Mouse (Mus musculus) naive thymus-derived CD4-positive, alpha-beta T cell, adult 2 months (primary cell): ENCODE measurements around the gene Cdc6.
A peak's percentile ranks its signal among the peaks of the same experiment; 100 is the strongest.

Source experiments
- DNase-seq: peaks from one replicate; pipeline ENCODE4 v3.0.0-alpha.2; 2011; ENCODE audit warnings: low read depth

Gene Cdc6

DNA sequence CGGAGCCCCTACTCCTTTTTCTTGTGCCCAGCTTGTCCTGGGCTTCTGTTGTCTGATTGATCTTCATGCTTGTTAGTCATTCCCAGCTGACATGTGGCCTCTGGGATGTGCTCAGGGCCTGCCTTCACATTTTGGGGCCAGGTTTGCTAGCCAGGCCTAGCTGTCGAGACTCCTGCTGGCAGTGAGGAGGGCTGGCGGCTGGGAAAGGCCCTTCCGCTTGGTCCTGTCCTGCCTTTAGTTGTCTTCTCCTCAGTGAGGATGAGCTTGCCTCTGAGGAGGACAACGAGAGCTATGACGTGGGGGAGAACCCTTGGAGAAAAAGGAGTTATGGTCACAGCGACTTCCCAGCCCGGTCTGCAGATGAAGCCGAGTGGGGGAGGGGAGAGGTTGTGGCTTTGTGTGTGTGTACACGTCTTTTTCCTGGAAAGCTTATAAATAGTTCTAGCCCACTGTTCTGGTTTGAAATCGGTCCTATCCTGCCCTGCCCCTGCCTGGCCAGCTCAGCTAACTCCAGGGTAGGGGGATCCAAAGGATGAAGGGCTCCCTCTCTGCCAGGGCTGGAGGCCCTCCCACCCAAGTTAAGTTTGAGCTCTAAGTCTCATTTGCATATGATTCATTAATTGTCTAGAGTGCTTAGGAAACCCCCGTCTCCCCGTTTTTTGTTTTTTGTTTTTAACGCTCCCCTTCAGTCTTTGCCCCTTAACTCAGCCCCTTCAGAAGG, 36.3 kb downstream of the Cdc6 start:
- peak; percentile 71 for DNase-seq

DNA sequence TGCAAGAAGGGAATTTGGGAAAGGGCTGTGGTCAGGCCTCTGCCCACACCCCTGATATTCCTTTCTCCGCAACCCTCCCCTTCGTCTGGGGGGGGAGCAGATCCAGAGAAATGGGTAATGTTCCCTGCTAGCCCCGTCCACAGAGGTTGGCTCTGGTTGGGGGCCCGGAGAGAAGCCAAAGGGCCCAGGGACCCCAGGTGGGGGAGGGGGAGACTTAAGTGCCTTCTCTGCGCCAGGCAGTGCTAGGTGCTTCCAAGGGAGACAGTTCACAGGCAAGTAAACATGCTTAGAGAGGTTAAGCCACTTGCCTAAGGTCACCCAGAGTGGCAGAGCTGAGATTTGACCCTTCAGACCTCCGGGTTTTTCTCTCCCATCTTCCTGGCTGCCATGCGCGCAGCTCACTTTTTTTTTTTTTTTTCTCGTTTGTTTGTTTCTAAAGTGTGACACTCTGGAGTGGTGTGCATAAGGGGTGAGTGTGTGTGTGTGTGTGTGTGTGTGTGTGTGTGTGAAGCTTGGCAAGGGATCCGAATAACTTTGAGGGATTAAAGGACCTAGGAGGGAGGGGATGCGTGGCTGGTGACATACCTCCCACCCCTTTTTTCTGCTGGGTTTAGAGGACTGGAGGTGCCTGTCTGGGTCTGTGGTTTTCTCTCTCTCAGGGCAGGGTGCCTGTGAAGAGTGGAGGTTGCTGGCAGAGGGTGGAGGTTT, 37.5 kb downstream of the Cdc6 start:
- peak; percentile 85 for DNase-seq

DNA sequence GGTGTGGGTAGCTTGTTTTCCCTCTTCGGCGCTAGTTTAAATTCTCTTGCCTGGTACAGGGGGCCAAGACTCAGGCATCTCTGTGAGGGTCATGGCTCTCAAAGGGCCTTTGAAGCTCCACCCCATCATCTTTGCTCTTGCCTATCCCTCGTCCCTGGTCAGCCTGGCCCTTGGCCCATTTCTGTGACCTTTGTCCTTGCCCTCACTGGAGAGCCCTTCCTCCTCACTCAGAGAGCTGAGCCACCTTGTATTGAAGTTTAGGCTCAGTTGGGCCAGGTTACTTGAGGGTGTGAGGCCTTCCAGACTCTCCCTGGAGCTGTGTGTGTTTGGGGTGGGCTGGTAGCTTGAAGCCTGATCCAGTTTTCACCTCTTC, 38.0 kb downstream of the Cdc6 start:
- DNase-seq = no peak

DNA sequence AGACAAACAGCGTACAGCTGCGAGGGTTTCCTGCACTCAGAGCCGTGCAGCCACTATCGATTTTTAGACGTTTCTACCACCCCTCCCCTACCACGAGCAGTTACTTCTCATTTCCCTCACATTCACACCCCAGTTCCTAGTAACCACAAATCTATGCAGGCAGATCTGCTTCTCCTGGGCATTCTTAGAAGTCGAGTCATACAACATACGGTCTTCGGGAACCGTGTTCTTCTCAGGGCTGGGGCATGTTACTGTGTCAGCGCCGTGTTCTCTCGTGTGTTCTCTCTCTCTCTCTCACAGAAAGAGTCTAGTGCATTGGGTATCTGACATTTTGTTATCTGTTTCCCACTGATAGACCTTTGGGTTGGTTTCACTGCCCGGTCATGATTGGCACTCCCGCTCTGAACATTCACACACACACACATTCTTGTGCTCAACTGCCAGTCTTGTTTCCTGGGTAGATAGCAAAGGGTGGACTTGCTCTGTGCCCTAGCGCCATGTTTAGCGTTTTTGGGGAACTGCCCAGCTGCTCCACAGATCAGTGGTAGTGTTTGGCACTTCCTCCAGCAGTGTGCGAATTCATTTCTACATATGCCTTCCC, 40.5 kb downstream of the Cdc6 start:
- DNase-seq = peak; percentile 67

DNA sequence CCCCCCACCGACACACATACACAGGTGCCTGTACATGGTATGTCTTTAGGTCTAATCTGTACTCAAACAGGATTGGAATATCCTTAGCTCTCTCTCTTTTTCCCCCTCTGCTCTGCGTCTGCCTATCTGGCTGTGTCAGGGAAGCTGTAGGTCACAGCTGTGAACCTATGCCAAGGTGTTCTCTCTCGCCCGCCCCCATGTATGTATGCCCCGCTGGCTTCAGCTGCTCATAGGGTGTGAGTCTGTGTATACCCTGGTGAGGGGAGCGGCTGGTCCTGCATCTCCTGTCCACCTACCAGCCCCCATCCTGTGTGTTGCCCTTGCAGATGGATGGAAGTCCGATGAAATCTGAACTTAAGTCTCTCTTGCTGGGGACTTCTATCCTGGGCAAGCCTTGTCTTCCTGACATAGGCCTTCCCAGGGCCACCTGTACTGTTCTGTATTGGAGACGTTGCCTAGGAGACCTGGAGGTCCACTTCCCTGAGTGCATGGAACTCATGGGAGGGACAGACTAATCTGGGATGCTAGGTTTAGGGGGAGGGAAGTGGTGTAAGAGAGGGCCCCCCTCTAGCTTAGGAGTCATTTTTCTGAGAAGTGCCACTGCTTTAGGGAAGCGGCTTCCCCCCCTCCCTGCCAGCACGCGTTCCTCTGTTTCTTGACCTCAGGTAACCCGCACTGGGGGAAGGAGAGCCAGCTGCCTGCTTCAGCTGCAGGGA, 41.8 kb downstream of the Cdc6 start:
- DNase-seq = no peak

DNA sequence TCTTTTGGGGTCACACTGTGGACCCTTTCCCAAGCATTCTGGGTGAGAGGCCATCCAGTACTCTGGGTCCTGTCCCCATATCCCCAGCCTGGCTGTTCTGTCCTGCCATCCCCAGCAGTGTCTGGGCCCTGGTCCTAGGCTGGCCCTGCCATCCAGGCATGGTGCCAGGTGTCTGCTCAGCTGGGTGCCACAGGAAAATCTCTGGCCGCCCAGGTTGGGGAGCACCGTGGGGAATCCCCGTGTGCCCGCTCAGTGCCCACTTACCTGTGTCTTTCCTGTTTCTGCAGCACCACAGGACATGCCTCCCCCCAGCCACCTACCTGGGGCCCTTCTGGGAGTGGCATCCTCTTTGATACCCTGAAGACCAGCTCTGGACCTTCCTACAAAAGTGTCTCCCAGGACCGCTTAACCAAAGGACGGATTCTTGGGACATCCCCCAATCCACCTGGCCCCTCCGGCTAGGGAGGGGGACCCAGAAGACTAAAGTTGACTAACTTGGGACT, 42.4 kb downstream of the Cdc6 start:
- DNase-seq = no peak

DNA sequence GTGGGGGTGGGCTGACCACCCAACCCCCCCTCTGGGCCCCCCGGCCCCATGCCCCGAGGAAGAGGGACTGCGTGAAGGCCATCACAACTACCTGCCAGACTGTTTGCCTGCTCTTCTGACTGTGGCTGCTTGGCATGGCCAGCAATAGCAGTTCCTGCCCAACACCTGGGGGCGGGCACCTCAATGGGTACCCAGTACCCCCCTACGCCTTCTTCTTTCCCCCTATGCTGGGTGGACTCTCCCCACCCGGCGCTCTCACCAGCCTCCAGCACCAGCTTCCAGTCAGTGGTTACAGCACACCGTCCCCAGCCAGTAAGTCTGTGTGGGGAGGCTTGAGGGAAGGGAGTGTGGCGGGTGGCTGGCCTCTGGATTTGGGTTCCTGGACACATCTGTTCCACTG, 42.9 kb downstream of the Cdc6 start:
- DNase-seq = no peak

DNA sequence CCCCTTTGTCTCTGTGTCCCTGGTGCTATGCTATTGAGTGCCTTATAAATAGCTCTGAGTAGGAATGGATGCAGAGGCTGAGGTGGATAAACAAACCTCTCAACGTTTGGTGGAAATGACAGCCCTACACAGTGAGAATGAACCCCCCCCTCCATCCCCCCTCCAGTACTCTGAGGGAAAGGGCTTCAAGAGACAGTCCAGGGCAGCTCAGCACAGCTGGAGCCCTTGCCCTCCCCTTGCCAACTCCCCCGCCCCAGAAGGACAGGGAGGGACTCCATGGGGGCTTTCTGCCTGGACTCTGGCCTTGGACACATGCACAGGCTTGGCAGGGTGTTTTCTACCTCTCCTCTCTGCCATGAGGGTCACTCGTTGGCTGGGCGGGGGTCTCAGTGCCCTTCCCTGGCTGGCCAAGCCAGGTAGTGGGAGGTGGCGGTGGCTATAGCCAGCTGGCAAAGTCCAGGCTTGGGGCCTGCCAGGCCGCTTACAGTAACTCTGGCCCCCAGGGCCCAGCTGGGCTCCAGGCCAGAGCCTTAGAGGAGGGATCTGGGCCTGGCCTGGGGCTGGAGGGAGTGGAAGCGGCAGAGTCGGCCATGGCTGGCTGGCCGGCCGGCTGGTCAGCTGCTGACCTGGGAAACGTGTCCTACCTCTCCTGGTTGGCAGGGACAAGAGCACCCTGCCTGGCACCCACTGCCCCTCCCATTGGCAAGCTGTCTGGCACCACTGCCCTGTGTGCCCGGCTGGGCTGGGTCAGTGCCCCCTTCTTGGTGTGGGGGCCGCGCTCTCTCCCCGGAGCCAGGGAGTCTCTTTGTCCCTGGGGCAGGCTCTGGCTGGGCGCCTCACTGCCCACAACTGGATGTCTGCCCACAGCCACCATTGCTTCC, 43.7 kb downstream of the Cdc6 start:
- no peak for DNase-seq

DNA sequence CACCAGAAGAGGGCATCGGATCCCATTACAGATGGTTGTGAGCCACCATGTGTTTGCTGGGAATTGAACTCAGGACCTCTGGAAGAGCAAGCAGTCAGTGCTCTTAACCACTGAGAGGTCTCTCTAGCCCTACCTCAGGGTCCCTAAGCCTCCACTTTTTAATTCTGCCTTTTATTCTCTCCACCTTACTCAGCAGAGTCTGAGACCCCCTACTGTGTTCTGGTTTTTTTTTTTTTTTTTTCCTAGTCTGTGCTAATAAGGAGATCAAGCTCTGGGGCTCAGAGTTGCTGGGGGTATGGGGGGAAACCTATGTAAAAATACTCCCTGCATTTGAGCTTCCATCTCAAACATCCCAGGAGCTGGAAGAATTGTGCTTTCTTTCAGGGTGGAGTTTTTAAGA, 44.5 kb downstream of the Cdc6 start:
- no peak for DNase-seq

DNA sequence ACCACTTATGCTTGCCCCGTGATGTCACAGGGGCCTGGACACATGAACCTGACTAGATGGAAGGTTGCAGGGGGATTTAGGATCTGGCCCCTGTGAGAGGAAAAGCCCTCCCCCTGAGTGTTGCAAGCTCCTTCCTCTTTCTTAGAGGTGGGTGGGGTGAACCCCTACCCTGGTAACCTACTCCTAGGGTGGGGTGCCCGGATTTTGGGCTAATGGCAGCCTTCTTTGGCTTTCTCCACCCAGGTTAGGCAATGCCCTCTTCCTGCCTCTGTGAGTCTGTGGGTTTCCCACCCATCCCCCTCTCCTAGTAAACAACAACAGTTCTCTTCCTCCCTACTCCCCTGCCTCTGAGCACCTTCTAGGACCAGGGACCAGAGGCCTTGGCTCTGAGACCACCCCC, 45.1 kb downstream of the Cdc6 start:
- DNase-seq = no peak

DNA sequence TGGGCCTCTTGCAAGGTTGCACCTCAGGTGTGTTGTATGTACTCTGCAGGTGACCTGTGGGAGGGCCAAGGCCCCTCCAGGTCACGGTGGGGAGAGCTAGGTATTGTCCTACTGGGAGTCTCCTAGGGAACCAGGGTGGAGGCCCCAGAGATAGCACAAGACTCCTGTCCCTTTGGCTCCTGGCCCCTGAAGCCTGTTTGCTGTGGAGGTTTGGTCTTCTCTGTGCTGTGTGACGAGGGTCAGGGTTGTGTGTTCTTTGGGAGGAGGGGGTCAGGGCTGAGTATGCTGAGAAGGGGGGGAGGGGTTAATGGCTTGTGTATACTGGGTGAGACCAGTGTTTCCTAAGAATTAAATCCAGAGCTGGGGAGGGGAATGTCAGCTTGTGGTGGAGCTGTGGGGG, 45.8 kb downstream of the Cdc6 start:
- DNase-seq = no peak

DNA sequence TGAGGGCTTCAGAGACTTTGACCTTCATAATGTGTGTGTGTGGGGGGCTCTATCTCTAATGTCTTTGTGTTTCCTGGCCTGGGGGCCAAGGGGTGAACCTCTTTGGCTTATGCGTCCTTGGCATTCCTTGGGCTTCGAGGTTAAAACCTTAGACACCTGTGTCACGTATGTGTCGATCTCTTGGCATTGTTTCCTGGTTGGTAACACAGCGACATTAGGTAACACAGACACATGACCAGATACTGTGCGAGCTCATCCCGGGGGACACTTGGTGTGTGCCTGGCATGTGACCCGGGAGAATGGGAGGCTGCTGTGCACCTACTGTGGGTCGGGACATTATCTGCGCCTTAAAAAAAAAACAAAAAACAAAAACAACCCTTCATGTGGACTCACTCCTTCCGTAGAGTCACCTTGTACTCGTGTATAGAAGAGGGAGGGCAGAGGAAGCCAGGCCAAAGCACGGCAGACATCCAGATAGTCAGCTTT, 46.3 kb downstream of the Cdc6 start:
- no peak for DNase-seq

DNA sequence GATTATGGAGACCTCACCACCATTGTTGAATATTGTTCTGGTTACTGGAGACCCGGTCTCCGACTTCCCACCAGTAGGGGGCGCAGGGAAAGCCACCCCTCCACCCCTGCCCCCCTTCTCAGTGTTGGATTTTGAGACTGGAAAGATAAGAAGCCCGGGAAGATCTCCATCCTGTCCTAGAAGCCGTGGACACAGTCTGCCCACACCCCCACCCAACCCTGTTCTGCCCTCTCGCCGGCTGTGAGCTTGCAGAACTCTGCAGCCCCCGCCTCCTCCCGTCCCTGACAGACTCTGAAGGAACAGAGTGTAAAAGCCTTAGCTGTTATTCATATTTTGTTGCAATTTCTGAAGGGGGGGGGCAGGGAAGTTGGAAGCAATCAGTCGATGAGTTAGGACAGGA, 46.8 kb downstream of the Cdc6 start:
- DNase-seq = peak; percentile 79

DNA sequence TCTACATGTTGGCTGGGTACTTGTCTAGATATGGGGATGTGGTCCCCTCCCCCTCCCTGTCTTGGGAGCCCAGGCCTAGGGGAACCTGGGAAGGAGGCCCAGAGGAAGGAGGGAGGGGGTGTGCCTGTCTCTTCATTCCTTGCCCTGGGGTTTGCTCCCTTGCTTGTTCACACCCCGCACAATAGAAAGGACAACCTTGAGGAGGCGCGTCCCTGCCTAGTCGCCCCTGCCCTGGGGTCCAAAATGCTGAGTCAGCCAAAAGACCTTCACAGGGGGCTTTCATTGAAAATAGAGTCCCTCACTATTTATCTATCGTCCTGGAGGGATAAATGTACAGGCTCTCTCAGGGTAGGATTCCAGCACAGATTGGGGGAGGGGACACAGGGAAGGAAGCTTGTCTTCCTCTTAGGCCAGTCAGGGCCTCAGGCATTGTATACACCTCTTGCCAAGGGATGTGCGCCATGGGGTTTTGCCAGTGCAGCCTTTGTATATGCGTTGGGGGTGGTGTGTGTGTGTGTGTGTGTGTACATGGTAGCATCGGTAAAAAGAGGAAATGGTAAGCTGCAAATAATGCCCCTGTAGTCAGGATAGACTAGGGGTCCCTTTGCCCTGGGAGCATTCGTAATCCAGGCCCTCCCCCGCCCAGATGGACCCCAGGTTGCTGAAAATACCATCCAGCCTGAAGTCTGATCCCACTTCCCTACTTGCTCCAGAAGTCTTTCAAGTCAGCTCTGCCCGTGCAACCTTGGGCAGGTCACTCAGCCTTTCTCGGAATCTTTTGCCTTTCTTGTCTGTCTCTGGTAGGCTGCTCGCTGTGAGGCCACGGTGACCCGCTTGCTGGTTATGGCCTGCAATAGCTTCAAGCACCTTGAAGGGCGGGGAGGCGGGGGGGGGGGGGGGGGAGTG, 47.5 kb downstream of the Cdc6 start:
- no peak for DNase-seq

DNA sequence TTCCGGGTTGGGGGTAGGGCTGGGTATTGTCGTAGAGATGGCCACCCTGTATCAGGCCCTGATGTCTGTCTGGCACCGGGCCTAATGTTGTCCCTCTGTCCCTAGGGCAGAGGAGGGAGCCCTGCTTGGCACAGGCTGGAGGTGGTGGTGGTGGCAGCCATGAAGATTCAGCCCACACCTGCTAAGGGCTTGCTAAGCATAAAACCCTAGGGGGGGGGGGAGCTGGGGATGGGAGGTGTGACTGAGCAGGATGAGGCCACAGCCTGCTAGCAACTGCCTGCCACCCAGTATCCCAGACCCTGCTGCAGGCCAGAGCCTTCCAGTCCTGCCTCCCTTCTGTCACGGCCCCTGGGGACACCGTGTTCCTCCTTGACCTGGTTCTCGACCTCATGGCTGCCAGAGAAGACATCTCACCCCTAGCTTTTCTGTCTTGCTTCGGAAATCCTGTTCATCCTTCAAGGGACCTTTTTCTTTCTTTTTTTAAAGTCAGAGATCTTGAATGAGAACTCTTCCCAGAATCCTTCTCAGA, 48.2 kb downstream of the Cdc6 start:
- DNase-seq = no peak

DNA sequence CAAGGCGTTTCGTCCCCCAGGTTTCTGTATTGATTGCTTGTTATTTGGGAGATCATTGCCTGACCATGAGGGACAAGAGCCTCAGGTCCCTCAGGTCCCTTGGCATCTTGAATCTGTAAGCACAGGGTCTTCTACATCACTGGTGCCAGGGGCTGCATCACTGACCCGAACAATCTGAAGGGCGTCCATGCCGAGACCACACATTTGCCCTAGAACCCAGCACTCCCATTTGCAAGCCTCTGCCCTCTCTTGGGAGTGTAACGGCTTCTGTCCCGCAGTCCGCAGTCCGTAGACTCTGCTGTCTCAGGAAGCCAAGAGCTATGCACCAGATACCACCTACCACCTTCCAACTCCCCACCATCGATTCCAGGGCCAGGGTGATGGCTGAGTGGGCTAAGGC, 48.7 kb downstream of the Cdc6 start:
- DNase-seq = no peak

DNA sequence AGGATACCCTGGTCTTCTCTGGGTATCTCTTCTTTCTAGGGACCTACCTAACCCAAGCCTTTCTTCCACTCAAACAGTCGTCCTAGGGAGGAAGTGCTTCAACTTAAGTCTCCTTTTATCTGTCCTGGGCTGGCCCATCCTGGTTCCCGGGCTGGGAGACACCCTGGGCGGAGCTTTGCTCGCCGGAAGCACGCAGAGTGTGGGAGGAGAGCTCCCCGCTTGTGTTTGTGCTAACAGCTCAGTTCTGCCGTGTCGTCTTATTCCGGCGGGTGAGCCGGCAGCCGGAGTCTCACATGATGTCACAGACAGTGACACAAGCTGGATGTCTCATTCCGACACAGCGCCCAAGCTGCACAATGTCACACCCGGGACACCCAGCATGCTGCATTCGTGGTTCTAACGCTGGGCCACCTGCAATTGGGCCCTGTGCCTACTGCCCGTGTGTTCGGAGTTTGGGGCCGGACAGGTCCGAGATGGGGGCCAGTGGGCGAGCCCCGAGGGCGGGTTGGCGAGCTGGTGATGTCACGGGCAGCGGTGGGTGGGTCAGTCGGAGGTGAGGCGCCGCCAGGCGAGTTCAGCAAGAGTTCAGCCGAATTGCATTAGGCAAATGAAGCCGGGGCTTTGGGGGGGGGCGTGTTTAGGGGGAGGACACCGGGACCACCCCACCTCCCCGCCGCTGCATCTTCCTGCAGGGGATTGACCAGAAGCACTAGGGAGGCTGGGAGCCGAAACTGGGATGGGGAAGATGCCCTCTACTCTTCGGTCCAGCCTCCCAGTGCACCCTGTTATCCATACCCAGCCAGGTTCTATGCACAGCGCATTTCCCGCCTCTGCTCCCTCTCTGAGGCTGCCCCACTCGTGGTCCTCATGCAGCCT, 52.1 kb downstream of the Cdc6 start:
- peak; percentile 93 for DNase-seq

DNA sequence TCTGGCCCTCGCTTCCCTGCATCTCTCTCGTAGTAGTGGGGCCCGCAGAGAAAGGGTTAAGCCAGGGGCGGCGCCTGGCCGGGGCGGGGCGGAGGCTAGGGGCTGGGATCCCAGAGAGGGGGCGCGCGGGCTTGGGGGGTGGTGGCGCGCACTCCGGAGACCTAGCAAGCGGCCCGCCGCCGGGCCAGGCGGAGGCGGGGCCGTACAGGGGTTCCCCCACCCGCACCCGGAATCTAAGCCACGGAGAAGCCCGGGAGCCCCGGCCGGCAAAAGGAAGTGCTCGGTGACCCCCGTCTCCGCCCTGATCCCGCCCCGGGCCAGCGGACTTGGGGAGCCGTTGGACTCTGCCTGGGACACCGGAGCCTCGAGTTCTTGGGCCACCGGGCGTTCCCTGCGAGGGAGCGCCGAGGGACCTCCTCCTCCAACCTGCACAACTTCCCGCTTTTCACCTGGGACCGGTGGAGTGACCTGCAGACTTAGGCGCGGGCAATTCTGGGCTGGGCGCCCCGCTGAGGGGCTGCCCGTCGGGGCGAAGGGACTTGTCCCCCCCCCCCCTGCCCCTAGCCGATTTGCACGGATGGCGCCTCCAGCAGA, 52.8 kb downstream of the Cdc6 start:
- DNase-seq = peak; percentile 68
